Mouse (Mus musculus): ENCODE data around the gene Mrnip.

GRCm38 (mm10) chr11:50149200-50149599, 25.0 kb upstream of the Mrnip start:
- TF ChIP-seq EP300 (IDR thresholded peaks at IDR 0.05; ENCODE audit: low read depth) = no peak
- TF ChIP-seq CTCF (IDR thresholded peaks at IDR 0.05; ENCODE audit: low read depth) = no peak

Data from liver, embryonic 14.5 days (tissue).